Mouse (Mus musculus) MEL (cell line): ENCODE measurements at regions not wholly inside any gene's neighbourhood (a gene's known extent, or its start where the extent isn't known, plus 50 kb on each side); places are given as distances from the start of the nearest gene placed in this dataset.

ENCODE experiments used
- DNase-seq: peaks from one replicate; pipeline ENCODE4 v3.0.0; 2011; ENCODE audit warnings: low read depth, low spot score
- H3K27ac ChIP-seq: 2 replicates; pipeline ENCODE4 v1.5.1; 2012; ENCODE audit warnings: low read depth, mild to moderate bottlenecking, control low read depth, low read length, moderate library complexity; ENCODE audit not compliant: control insufficient read depth
- H3K27me3 ChIP-seq, 2 experiments: fragments of 150-350 bp in 1 of 2; sonication (generic) in 1 of 2; 2 replicates each; pipeline ENCODE4 v1.6.1; 2012; ENCODE audit warnings: low read length in 2 of 2, mild to moderate bottlenecking in 2 of 2, improper control_type of control experiment in 1 of 2, moderate library complexity in 1 of 2; ENCODE audit not compliant: insufficient read depth in 2 of 2, control insufficient read depth in 1 of 2
- H3K36me3 ChIP-seq, 2 experiments: 2 replicates each; pipeline ENCODE4 v1.6.1; 2012 to 2014; ENCODE audit warnings: low read length in 2 of 2, improper control_type of control experiment in 1 of 2, inconsistent platforms in 1 of 2, mild to moderate bottlenecking in 1 of 2; ENCODE audit not compliant: insufficient read depth in 2 of 2, control insufficient read depth in 1 of 2
- H3K4me1 ChIP-seq, 2 experiments: fragments of 150-350 bp in 1 of 2; sonication (generic) in 1 of 2; 2 replicates each; pipeline ENCODE4 v1.6.1; 2012; ENCODE audit warnings: low read length in 2 of 2, improper control_type of control experiment in 1 of 2, mild to moderate bottlenecking in 1 of 2; ENCODE audit not compliant: insufficient read depth in 2 of 2, control insufficient read depth in 1 of 2
- H3K4me3 ChIP-seq, 2 experiments: fragments of 150-350 bp in 1 of 2; sonication (generic) in 1 of 2; 2 replicates each; pipeline ENCODE4 v1.5.1; 2012; ENCODE audit warnings: low read depth in 2 of 2, low read length in 2 of 2, mild to moderate bottlenecking in 2 of 2, moderate library complexity in 2 of 2, control low read depth in 1 of 2, improper control_type of control experiment in 1 of 2; ENCODE audit not compliant: control insufficient read depth in 1 of 2, insufficient read depth in 1 of 2
- H3K79me2 ChIP-seq: 2 replicates; pipeline ENCODE4 v1.6.1; 2012; ENCODE audit warnings: mild to moderate bottlenecking, low read length, moderate library complexity; ENCODE audit not compliant: control insufficient read depth, poor library complexity, insufficient read depth
- H3K9ac ChIP-seq: 2 replicates; pipeline ENCODE4 v1.6.1; 2012; ENCODE audit warnings: low read depth, mild to moderate bottlenecking, control low read depth, low read length, moderate library complexity; ENCODE audit not compliant: control insufficient read depth, poor library complexity, severe bottlenecking
- H3K9me3 ChIP-seq: fragments of 150-350 bp; sonication (generic); replicated peaks from 2 replicates; pipeline ENCODE4 v1.6.1; 2012; ENCODE audit warnings: mild to moderate bottlenecking, low read length, improper control_type of control experiment, moderate library complexity; ENCODE audit not compliant: insufficient read depth
- BHLHE40 ChIP-seq: IDR thresholded peaks from 2 replicates; pipeline ENCODE4 v1.6.1; 2012; ENCODE audit warnings: low read depth, mild to moderate bottlenecking, inconsistent platforms, low read length, improper control_type of control experiment, borderline replicate concordance
- CHD1 ChIP-seq: IDR thresholded peaks from 2 replicates; pipeline ENCODE4 v1.6.1; 2012; ENCODE audit warnings: low read depth, mild to moderate bottlenecking, inconsistent platforms, low read length, improper control_type of control experiment
- EP300 ChIP-seq, 2 experiments: IDR thresholded peaks; 2 replicates each; pipeline ENCODE4 v1.6.1; 2011; ENCODE audit warnings: improper control_type of control experiment in 2 of 2, low read length in 2 of 2, low read depth in 1 of 2, mild to moderate bottlenecking in 1 of 2
- GABPA ChIP-seq: IDR thresholded peaks from 2 replicates; pipeline ENCODE4 v1.6.1; 2012; ENCODE audit warnings: low read depth, mild to moderate bottlenecking, inconsistent platforms, low read length, improper control_type of control experiment, moderate library complexity
- GATA1 ChIP-seq: IDR thresholded peaks from 2 replicates; pipeline ENCODE4 v1.6.1; 2011; ENCODE audit warnings: low read depth, low read length, improper control_type of control experiment
- HCFC1 ChIP-seq: IDR thresholded peaks from 2 replicates; pipeline ENCODE4 v1.6.1; 2012; ENCODE audit warnings: low read depth, mild to moderate bottlenecking, inconsistent platforms, low read length, improper control_type of control experiment, moderate library complexity
- JUND ChIP-seq: IDR thresholded peaks from 2 replicates; pipeline ENCODE4 v1.6.1; 2011; ENCODE audit warnings: low read depth, mild to moderate bottlenecking, improper control_type of control experiment, low read length
- KAT2A ChIP-seq: conservative IDR thresholded peaks from 2 replicates; pipeline ENCODE4 v1.6.1; 2012; ENCODE audit warnings: low read depth, low read length, improper control_type of control experiment, inconsistent platforms
- MAFK ChIP-seq: IDR thresholded peaks from 2 replicates; pipeline ENCODE4 v1.6.1; 2011; ENCODE audit warnings: low read depth, mild to moderate bottlenecking, low read length, improper control_type of control experiment, borderline replicate concordance
- MAX ChIP-seq: IDR thresholded peaks from 2 replicates; pipeline ENCODE4 v1.6.1; 2011; ENCODE audit warnings: low read length, improper control_type of control experiment
- MAZ ChIP-seq: IDR thresholded peaks from 2 replicates; pipeline ENCODE4 v1.6.1; 2012; ENCODE audit warnings: low read depth, mild to moderate bottlenecking, inconsistent platforms, low read length, improper control_type of control experiment
- NRF1 ChIP-seq: IDR thresholded peaks from 2 replicates; pipeline ENCODE4 v1.6.1; 2014; ENCODE audit warnings: low read depth, mild to moderate bottlenecking, inconsistent platforms, low read length, improper control_type of control experiment, moderate library complexity; ENCODE audit not compliant: poor library complexity, insufficient read depth, severe bottlenecking
- POLR2A ChIP-seq, 2 experiments: IDR thresholded peaks; 2 replicates each; pipeline ENCODE4 v1.6.1; 2011 to 2012; ENCODE audit warnings: low read length in 2 of 2, mild to moderate bottlenecking in 2 of 2, control low read depth in 1 of 2, improper control_type of control experiment in 1 of 2, low read depth in 1 of 2, moderate library complexity in 1 of 2; ENCODE audit not compliant: control insufficient read depth in 1 of 2, insufficient read depth in 1 of 2, poor library complexity in 1 of 2
- RAD21 ChIP-seq: IDR thresholded peaks from 2 replicates; pipeline ENCODE4 v1.6.1; 2011; ENCODE audit warnings: mild to moderate bottlenecking, low read depth, low read length, improper control_type of control experiment
- SIN3A ChIP-seq: IDR thresholded peaks from 2 replicates; pipeline ENCODE4 v1.6.1; 2012; ENCODE audit warnings: low read length, improper control_type of control experiment, inconsistent platforms
- TAL1 ChIP-seq: IDR thresholded peaks from 2 replicates; pipeline ENCODE4 v1.6.1; 2012; ENCODE audit warnings: mild to moderate bottlenecking, inconsistent platforms, low read length, moderate library complexity, mixed read lengths
- TCF12 ChIP-seq: IDR thresholded peaks from 2 replicates; pipeline ENCODE4 v1.6.1; 2014; ENCODE audit warnings: low read depth, mild to moderate bottlenecking, inconsistent platforms, low read length, improper control_type of control experiment, moderate library complexity
- UBTF ChIP-seq: IDR thresholded peaks from 2 replicates; pipeline ENCODE4 v1.6.1; 2012; ENCODE audit warnings: low read depth, mild to moderate bottlenecking, inconsistent platforms, low read length, improper control_type of control experiment, moderate library complexity, borderline replicate concordance; ENCODE audit not compliant: insufficient read depth
- ZC3H11A ChIP-seq: IDR thresholded peaks from 2 replicates; pipeline ENCODE4 v1.6.1; 2012; ENCODE audit warnings: low read depth, mild to moderate bottlenecking, inconsistent platforms, low read length, improper control_type of control experiment
- ZKSCAN1 ChIP-seq: IDR thresholded peaks from 2 replicates; pipeline ENCODE4 v1.6.1; 2012; ENCODE audit warnings: low read depth, mild to moderate bottlenecking, inconsistent platforms, low read length, improper control_type of control experiment, moderate library complexity
- ZMIZ1 ChIP-seq: IDR thresholded peaks from 2 replicates; pipeline ENCODE4 v1.6.1; 2012; ENCODE audit warnings: low read depth, mild to moderate bottlenecking, inconsistent platforms, low read length, improper control_type of control experiment, moderate library complexity

DNA sequence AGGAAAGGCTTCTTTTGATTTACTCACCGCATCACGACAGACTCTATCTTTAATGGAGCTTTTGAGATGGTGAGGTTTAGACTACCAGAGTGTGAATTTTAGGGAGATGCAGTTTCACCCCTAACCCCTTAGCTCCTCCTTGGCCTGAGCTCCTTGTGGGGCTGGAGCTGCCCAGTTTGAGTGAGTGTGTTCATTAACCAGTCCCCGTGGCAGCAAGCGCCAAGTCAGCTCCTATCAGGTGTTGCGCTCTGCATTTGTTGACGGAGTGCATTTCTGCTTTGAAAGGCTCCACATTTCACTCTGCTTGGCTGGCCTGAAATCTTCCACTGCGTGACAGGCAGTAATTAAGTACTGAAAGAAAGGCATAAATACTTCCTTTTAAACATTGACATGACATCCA is 481.7 kb downstream of the Plcl1 start:
- H3K27me3 ChIP-seq: no peaks in the 10 kb centered on the region
- DNase-seq: no peak
- H3K79me2 ChIP-seq: no peaks in the 10 kb centered on the region
- H3K9ac ChIP-seq: no peak overlapping the region
- TF ChIP-seq BHLHE40: no peak
- no peak for TF ChIP-seq GATA1
- TF ChIP-seq RAD21: no peak
- no peak for TF ChIP-seq SIN3A
- TF ChIP-seq POLR2A (IDR thresholded peaks at IDR 0.05; ENCODE audit: control insufficient read depth in 1 of 2, insufficient read depth in 1 of 2, low read depth in 1 of 2, low read length in 2 of 2, poor library complexity in 1 of 2): no peak
- no peak for TF ChIP-seq TCF12
- no peak for TF ChIP-seq GABPA
- TF ChIP-seq HCFC1: no peak
- no peak for TF ChIP-seq JUND
- TF ChIP-seq MAX: no peak
- no peak for TF ChIP-seq MAFK
- no peak for TF ChIP-seq KAT2A
- TF ChIP-seq ZMIZ1: no peak
- H3K4me3 ChIP-seq: no peak overlapping the region
- no peaks in the 10 kb centered on the region for H3K4me1 ChIP-seq
- no peak overlapping the region for H3K27ac ChIP-seq
- no peaks in the 10 kb centered on the region for H3K36me3 ChIP-seq
- no peaks in the 10 kb centered on the region for H3K9me3 ChIP-seq

DNA sequence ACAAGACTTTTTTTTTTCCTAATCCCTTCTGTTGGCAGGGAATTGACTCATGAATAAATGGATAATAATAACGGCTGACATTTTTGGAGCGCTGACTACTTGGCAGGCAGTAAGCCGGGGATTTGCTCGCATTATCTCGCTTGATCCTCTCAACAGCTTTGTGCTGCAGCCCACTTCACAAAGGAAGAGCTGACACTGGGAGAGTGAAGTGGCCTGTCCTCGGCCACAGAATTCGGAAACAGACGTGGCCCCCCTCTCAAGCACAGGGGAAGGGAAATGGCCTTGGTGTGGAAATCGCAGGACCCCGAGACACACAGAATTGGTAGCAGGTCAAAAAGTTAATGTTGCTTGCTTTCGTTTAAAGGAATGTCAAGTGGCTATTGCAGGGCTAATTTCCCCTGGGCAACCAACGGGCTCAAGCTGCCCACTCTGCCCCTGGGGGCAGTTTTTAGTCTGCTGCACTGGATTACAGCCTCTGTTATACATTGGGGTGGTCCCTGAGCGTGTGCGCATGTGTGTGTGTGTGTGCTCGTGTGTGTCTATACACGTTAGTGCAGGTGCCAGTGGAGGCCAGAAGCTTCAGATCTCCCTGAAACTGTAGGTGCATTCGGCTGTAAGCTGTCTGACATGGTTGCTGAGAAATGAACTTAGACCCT is 483.1 kb downstream of the Plcl1 start:
- DNase-seq: no peak
- no peak overlapping the region for H3K4me3 ChIP-seq
- no peaks in the 10 kb centered on the region for H3K9me3 ChIP-seq
- H3K79me2 ChIP-seq: no peaks in the 10 kb centered on the region
- H3K27ac ChIP-seq: no peak overlapping the region
- TF ChIP-seq POLR2A (IDR thresholded peaks at IDR 0.05; ENCODE audit: control insufficient read depth in 1 of 2, insufficient read depth in 1 of 2, low read depth in 1 of 2, low read length in 2 of 2, poor library complexity in 1 of 2) (no peak), UBTF (no peak), MAFK (no peak), CHD1 (no peak), TCF12 (no peak), MAZ (no peak), JUND (no peak), EP300 (IDR thresholded peaks at IDR 0.05; ENCODE audit: low read depth in 1 of 2, low read length in 2 of 2) (no peak), ZC3H11A (no peak), TAL1 (no peak), NRF1 (no peak), SIN3A (no peak), ZKSCAN1 (no peak)
- no peaks in the 10 kb centered on the region for H3K36me3 ChIP-seq
- H3K4me1 ChIP-seq: no peaks in the 10 kb centered on the region
- H3K9ac ChIP-seq: no peak overlapping the region
- H3K27me3 ChIP-seq: no peaks in the 10 kb centered on the region
